Mouse (Mus musculus): Measurements from ENCODE around the gene Mertk. TPM values are rescaled to one million over a fixed set of nuclear protein-coding genes. Genes with fewer than 3 reads are reported as not detected.
A peak's percentile ranks its signal among the peaks of the same experiment; 100 is the strongest.

The Mertk gene
- polyA plus RNA-seq (2012; rRNA removed) = 3.0 and 3.3 TPM in 2 replicates

- H3K27me3 ChIP-seq (ENCODE audit: control insufficient read depth, insufficient read depth, low read length) = peaks cover 19% of the 10 kb centered on the region
- peak; percentile 4 for DNase-seq
- no peaks in the 10 kb centered on the region for H3K36me3 ChIP-seq (ENCODE audit: control insufficient read depth, insufficient read depth, low read length)
- no peak within 1 kb of the TSS for H3K27ac ChIP-seq (ENCODE audit: control insufficient read depth, insufficient read depth, low read length)
- H3K4me1 ChIP-seq (replicated peaks; ENCODE audit: control insufficient read depth, insufficient read depth, low read length) = peaks cover 3% of the 10 kb centered on the region; the same call in 1 of the 2 replicates
- 4% methylated on average over 30 of the region's 30 CpGs for WGBS
- peak within 1 kb of the TSS; percentile 8 for H3K4me3 ChIP-seq (ENCODE audit: control insufficient read depth, insufficient read depth, low read length)
- TF ChIP-seq CTCF (IDR thresholded peaks at IDR 0.05; ENCODE audit: borderline replicate concordance, control insufficient read depth, extremely low read depth, insufficient read depth, low read length, poor library complexity) = no peak
- no peak for TF ChIP-seq POLR2A (IDR thresholded peaks at IDR 0.05; ENCODE audit: control insufficient read depth, extremely low read depth, insufficient read depth, low read length, poor library complexity)
Observed at GRCm38 (mm10) chr2:128698693-128699181, at the start of gene Mertk. TSS of gene Mertk (plus strand) at chr2:128698956.

- H3K4me1 ChIP-seq (replicated peaks; ENCODE audit: control insufficient read depth, insufficient read depth, low read length) = peaks cover under 1% of the 10 kb centered on the region; the same call in 1 of the 2 replicates
- TF ChIP-seq CTCF (IDR thresholded peaks at IDR 0.05; ENCODE audit: borderline replicate concordance, control insufficient read depth, extremely low read depth, insufficient read depth, low read length, poor library complexity) (no peak), POLR2A (IDR thresholded peaks at IDR 0.05; ENCODE audit: control insufficient read depth, extremely low read depth, insufficient read depth, low read length, poor library complexity) (no peak)
- 85% methylated on average over 4 of the region's 4 CpGs for WGBS
- no peaks in the 10 kb centered on the region for H3K27me3 ChIP-seq (ENCODE audit: control insufficient read depth, insufficient read depth, low read length)
- DNase-seq = no peak
- H3K4me3 ChIP-seq (ENCODE audit: control insufficient read depth, insufficient read depth, low read length) = no peak overlapping the region
- H3K36me3 ChIP-seq (ENCODE audit: control insufficient read depth, insufficient read depth, low read length) = peaks cover 23% of the 10 kb centered on the region
- H3K27ac ChIP-seq (ENCODE audit: control insufficient read depth, insufficient read depth, low read length) = no peak overlapping the region
Observed at GRCm38 (mm10) chr2:128680661-128681060, 18.1 kb upstream of the Mertk start.

DNA sequence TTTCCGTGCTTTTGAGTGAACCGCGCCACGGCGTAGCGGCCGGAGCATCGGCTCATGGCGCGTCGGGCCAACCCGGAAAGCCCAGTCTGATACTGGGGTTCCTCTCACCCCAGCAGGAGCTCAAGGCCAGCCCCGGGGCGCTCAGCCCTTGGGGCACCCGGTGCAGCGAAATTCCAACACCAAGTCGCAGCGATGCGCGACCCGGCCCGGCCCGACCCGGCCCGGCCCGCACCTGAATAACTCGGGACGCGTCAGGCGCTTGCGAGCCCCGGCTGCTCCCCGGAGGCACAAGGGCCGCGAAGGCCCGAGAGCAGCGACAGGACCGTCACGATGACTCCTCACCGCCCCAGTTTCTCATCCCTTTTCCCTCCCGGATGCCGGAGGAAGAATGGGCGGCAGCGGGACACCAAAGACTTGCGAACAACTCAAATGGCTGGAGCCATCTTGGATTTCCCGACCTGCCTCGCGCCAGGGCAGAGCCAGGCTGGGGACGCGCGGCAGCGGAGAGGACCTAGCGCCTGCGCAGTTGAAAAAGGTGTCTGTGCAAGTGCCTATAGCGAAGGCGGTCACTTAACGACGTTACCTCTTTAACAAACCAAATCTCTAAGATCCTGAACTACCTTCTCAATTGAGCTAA, 11.7 kb upstream of the Mertk start, which contains the start of gene Anapc1:
TSS of gene Anapc1 (minus strand) at position 471 of the 637 bp plus-strand sequence.
- peak; percentile 86 for TF ChIP-seq POLR2A (IDR thresholded peaks at IDR 0.05; ENCODE audit: control insufficient read depth, extremely low read depth, insufficient read depth, low read length, poor library complexity)
- no peak for TF ChIP-seq CTCF (IDR thresholded peaks at IDR 0.05; ENCODE audit: borderline replicate concordance, control insufficient read depth, extremely low read depth, insufficient read depth, low read length, poor library complexity)
- Histone ChIP-seq H3K4me3 (ENCODE audit: control insufficient read depth, insufficient read depth, low read length) (peak within 1 kb of the TSS; percentile 96), H3K36me3 (ENCODE audit: control insufficient read depth, insufficient read depth, low read length) (0 out of 2 replicates have a peak, but pooled peaks cover 4% of the 10 kb centered on the region), H3K27me3 (ENCODE audit: control insufficient read depth, insufficient read depth, low read length) (no peaks in the 10 kb centered on the region), H3K27ac (ENCODE audit: control insufficient read depth, insufficient read depth, low read length) (no peak within 1 kb of the TSS), H3K4me1 (replicated peaks; ENCODE audit: control insufficient read depth, insufficient read depth, low read length) (peaks cover 4% of the 10 kb centered on the region; the same call in 1 of the 2 replicates)
- WGBS = under 1% methylated on average over 58 of the region's 58 CpGs
- peak; percentile 87 for DNase-seq

- WGBS = 58% methylated on average over 10 of the region's 10 CpGs
- no peak for DNase-seq
- no peaks in the 10 kb centered on the region for H3K27me3 ChIP-seq (ENCODE audit: control insufficient read depth, insufficient read depth, low read length)
- H3K4me1 ChIP-seq (replicated peaks; ENCODE audit: control insufficient read depth, insufficient read depth, low read length) = peaks cover 4% of the 10 kb centered on the region; the same call in 1 of the 2 replicates
- no peaks in the 10 kb centered on the region for H3K36me3 ChIP-seq (ENCODE audit: control insufficient read depth, insufficient read depth, low read length)
- no peak for TF ChIP-seq CTCF (IDR thresholded peaks at IDR 0.05; ENCODE audit: borderline replicate concordance, control insufficient read depth, extremely low read depth, insufficient read depth, low read length, poor library complexity)
- TF ChIP-seq POLR2A (IDR thresholded peaks at IDR 0.05; ENCODE audit: control insufficient read depth, extremely low read depth, insufficient read depth, low read length, poor library complexity) = no peak
- no peak overlapping the region for H3K4me3 ChIP-seq (ENCODE audit: control insufficient read depth, insufficient read depth, low read length)
- no peak overlapping the region for H3K27ac ChIP-seq (ENCODE audit: control insufficient read depth, insufficient read depth, low read length)
Observed at GRCm38 (mm10) chr2:128687558-128688120, 11.1 kb upstream of the Mertk start.

GRCm38 (mm10) chr2:128692336-128692735, 6.4 kb upstream of the Mertk start:
- H3K27me3 ChIP-seq (ENCODE audit: control insufficient read depth, insufficient read depth, low read length) = no peaks in the 10 kb centered on the region; the same call in none of the 2 replicates
- no peak for TF ChIP-seq CTCF (IDR thresholded peaks at IDR 0.05; ENCODE audit: borderline replicate concordance, control insufficient read depth, extremely low read depth, insufficient read depth, low read length, poor library complexity)
- TF ChIP-seq POLR2A (IDR thresholded peaks at IDR 0.05; ENCODE audit: control insufficient read depth, extremely low read depth, insufficient read depth, low read length, poor library complexity) = no peak
- no peak overlapping the region for H3K27ac ChIP-seq (ENCODE audit: control insufficient read depth, insufficient read depth, low read length)
- H3K4me1 ChIP-seq (replicated peaks; ENCODE audit: control insufficient read depth, insufficient read depth, low read length) = 0 out of 2 replicates have a peak, but pooled peaks cover 2% of the 10 kb centered on the region
- H3K36me3 ChIP-seq (ENCODE audit: control insufficient read depth, insufficient read depth, low read length) = no peaks in the 10 kb centered on the region
- no peak for DNase-seq
- H3K4me3 ChIP-seq (ENCODE audit: control insufficient read depth, insufficient read depth, low read length) = no peak overlapping the region
- WGBS = 95% methylated on average over 14 of the region's 14 CpGs

GRCm38 (mm10) chr2:128692771-128693170, 6.0 kb upstream of the Mertk start:
- Histone ChIP-seq H3K36me3 (ENCODE audit: control insufficient read depth, insufficient read depth, low read length) (no peaks in the 10 kb centered on the region), H3K27ac (ENCODE audit: control insufficient read depth, insufficient read depth, low read length) (no peak overlapping the region), H3K4me1 (replicated peaks; ENCODE audit: control insufficient read depth, insufficient read depth, low read length) (0 out of 2 replicates have a peak, but pooled peaks cover 1% of the 10 kb centered on the region), H3K4me3 (ENCODE audit: control insufficient read depth, insufficient read depth, low read length) (no peak overlapping the region), H3K27me3 (ENCODE audit: control insufficient read depth, insufficient read depth, low read length) (peaks cover 3% of the 10 kb centered on the region)
- WGBS = 95% methylated on average over 10 of the region's 10 CpGs
- no peak for TF ChIP-seq CTCF (IDR thresholded peaks at IDR 0.05; ENCODE audit: borderline replicate concordance, control insufficient read depth, extremely low read depth, insufficient read depth, low read length, poor library complexity)
- TF ChIP-seq POLR2A (IDR thresholded peaks at IDR 0.05; ENCODE audit: control insufficient read depth, extremely low read depth, insufficient read depth, low read length, poor library complexity) = no peak
- DNase-seq = no peak

Data from thymus, adult 2 months (tissue).